Mouse (Mus musculus): ENCODE measurements at regions not wholly inside any gene's neighbourhood (a gene's known extent, or its start where the extent isn't known, plus 50 kb on each side); places are given as distances from the start of the nearest gene placed in this dataset.

DNA sequence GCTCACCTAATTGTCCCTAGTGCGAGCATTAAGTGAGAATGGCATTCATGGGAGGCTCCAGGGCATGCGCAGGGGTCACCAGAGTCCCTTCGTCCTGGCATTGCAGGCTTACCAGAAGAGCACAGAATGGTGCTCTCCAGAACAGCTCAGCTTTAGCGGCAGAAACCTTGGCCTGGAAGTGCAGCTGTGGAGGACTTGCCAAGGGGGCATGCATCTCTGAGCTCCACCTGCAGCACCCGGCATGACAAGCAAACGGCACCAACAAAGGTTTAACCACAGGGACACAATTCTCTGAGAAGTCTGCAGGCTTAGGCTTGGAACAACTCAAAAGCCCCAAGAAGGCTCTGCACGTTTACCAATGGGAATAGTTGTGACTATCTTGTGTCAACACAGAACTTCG is 128.4 kb downstream of the Rpap3 start:
- no peak for DNase-seq

DNA sequence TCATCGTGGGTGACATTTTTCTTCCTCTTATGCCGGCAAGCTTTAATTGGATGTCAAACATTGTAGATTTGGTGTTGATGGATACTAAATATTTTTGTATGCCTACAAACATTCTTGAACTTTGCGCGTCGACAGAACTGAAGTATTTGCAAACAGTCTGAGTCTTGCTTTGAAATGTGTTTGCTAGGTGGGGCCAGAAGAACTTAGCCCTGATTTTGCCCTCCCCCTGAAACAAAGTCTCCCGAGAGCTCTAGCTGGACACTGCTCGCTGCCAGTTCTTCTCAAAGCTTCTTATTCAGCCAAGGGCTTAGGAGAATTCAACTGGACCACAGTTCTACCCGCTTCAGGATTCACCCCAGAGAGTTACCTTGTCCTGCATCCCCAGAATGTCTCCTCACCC is 133.0 kb downstream of the Rpap3 start:
- no peak for DNase-seq

DNA sequence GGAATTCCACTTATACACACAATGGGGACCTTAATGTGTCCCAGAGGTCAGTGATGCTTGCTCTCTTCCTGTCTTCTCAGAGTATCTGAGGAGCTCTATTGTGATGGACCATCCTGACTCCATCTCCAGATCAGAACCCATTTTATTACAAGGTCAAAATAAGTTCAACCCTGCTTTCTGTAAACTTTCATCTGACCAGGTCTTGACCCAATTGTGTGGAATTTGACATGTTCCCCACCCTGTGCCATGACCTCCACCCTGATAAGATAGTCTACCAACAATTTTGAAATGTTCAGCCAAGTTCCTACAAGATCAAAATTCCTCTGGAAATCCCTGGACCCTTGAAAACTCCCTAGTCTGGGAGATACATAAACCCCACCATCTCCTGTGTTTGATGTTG is 133.7 kb downstream of the Rpap3 start:
- DNase-seq, result no peak

DNA sequence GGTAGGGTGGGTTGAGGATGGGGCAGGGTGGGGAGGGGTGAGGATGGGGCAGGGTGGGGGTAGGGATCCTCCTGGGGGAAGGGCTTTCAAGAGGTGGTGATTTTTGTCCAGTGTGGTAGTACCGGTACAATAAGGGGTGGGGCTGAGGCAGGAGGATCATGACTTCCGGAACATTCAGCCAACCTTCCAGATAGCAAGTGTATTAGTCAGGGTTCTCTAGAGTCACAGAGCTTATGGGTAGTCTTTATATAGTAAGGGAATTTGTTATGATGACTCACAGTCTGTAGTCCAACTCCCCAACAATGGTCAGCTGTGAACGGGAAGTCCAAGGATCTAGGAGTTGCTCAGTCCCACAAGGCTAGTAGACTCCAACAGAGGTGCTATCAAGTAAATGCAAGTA is 145.5 kb downstream of the Rpap3 start:
- no peak for DNase-seq

DNA sequence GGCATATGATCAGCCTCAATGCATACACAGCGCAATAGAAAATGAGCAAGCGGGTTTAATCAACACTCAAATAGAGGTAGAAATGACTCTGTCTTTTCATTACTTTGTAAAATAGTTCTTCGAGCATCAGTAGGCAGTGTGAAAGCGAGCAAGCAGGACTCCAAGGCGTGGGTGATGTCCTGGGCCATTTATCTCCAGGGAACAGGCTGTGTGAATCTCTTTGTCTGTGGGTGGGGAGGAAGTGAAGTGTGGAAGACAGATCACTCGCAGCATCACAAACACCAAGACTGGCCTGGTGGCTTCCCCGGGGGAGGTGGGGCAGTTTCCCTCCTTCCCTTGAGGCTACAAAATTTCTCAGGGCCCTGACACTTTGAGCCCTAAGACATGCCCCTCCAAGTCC is 146.9 kb downstream of the Rpap3 start:
- no peak for DNase-seq

DNA sequence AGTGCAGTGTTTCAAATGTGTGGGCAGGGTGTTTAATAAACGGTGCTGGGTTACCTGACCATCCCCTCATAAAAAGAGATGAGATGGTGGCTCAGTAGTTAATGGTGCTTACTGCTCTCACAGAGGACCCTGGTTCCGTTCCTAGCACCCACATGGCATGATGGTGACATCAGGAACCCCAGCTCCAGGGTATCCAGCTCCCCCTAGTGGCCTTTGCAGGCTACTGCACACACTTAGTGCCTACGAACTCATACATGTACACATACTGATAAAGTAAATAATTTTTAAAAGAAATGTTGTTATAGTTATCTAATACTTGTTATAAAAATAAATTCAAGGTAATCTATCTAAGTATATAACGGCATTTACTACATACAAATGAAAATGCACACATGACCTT is 157.3 kb downstream of the Rpap3 start:
- DNase-seq, result no peak

DNA sequence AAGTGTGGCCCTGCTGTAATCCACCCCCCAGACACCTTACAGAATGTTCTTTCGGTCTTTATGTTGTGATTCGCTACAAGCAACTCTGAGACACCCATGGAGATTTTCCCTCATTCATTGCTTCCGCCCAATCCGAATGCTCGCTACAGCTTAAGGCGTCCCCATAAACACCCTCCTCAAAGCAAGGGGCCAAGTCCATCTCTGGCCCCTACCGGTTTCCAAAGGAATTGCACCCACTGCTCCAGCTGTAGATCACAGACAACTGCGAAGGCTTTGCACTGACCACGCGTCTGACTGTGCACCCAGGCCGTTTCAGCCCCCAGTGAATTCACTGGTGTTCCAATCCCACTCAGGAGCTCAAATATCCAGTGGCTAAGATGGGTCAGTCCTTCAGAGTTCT is 160.6 kb downstream of the Rpap3 start:
- DNase-seq, result no peak

DNA sequence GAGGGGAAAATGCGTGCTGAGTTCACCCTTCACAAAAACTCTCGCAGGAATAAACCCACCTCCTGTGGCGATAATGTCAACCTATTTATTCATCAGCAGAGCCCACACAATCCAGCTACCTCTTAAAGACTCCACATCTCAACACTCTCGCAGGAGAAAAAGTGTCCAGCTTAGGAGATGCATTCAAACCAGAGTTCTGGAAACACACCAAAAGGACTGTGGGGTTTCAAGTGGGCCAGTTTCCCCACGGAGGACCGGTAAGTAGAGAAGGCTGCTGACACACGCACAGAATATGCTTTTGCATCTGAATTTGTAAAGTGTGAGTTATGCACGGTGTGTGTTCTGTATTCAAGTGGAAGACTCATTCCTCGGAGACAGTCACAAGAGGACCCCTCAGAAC is 164.0 kb downstream of the Rpap3 start:
- no peak for DNase-seq

DNA sequence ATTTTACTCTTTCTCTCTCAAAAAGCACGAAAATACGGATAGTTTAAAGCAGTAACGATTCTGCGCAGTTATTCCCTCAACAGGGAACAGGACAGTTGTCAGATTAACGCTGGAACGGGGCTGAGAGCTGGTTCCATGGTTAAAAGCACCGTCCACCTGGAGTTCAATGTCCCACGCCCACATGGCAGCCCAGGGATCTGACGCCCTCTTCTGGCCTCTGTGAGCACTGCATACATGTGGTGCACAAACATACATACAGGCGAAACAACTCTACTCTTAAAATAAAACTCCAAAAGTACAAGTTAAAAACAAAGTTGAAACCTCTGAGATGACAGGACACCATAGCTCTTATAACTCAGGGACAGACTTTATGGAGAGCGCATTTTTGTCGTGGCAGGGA is 169.5 kb downstream of the Rpap3 start:
- DNase-seq, result no peak

DNA sequence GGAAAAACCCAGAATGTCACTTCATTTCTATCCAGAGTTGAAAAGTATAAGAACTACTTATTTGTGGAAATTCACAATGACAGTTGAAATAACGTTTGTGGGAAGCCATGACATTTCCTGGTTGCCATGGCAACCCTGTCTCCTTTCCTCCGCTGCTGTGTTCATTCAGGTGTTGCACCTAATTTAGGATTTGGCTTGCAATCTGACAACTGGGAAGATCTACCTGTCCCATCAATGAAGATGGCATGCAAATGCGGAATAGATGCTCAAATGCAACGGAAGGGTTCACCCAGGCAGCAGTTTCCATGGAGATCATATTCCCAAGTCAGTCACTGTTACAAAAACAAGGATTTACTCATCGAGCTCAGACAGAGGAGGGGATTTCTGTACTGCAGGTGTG is 170.7 kb downstream of the Rpap3 start:
- peak; percentile 6 to 9 for DNase-seq

DNA sequence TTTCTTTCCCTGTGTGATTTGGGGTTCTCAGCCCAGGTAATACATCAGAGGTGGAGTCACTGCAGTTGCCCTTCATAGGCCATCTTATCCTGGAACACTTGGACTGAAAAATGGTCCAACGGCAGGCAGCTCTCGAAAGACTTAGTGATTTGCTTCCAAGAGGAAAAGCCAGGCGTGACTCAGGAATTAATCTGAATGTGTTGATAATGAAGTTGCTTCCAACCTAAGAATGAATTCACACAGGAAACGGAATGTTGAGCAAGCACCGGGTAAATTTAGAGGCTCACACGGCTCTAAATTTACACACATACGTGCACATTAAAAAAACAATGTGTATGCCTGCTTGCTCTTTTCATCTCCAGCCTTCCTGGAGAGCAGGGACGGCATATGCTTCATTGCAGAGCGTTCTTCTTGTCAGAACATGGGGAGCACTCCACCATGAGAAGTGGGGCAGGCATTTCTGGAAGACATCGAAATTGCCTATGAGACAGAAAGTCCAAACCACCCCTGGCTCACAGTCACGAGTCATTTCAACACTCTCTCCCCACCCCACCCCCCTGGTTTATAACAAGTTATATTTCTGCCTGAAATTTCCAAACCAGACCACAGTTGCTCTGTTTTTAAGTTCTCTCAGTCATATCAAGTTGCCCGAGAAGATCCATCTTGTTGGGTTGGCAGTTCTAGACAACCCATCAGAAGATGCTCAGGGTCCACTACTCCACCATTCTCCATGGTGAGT is 171.9 kb downstream of the Rpap3 start:
- no peak for DNase-seq

DNA sequence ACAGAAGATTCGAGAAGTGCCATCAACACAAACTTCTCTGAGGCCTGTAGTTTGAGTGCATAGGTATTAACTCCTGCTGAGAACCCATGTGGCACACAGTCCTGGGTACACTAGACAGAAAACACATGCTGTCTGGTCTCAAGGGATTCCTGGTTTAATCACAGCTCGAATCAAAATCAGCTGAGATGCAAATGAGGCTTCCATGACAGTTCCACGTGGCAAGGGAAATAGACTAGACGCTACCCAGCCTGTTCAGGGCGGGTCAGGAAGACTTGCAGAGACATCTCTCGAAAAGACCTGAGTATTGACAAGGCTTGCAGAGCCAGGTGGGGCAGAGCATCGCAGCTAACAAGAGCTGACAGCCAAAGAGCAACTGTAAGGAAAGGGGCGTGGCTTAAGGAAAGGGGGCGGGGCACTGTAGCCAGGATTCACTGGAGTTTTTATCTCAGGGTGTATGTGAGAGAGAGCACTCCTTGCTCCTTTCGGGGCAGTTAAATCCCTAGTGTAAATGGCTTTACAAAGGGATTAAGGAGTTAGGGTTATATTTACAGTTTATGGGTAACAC is 173.2 kb downstream of the Rpap3 start:
- DNase-seq, result no peak

DNA sequence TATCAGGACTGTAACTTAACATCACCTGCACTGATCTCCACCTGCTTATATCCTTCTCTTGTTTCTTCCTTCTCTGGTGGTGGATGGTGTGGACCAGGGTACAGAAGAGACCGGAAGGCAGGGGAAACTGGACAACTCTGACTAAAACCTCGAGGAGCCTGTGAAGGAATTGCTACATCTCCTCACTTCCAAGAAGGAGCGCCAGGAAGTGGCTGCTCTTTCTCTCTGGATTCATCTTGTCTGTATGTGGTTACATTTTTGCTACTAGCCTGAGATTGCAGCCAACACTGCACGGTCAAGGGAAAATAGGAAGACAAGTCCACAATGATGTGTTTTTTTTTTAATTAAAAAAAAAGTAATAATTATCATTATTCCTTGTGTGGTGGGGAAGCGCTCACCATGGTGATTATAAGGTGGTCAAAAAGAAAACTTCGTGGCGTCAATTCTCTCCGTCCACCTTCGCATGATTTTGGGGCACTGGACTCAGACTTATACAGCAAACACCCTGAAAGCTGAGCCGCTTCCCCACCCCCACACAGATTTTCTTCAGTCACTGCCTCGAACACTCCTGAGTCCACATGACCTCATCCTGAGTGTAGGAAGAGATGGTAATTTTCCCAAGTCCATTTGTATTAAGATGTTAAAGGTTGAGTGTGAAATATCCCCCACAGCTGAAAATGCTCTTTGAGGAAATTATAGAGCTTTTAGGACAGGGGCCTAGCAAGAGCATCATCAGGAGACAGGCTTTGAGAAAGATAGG is 177.2 kb downstream of the Rpap3 start:
- no peak for DNase-seq

DNA sequence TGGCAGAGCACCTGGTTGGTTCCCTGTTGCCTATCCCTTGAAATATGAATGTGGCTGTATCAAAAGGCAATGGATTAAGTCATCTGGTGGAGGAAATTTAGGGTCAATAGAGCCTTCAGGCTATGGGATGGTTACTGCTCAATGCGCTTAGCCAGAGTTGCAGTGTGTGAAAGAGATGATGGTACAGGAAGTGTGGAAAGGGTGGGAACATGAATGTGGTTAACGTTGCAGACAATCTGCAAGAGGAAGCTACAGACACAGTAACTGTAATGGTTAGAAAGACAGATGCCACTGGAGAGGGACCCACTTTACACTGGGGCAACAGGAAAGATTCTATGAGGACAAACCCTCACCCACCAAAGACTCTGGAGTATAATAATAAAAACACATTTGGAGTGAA is 185.2 kb downstream of the Rpap3 start:
- no peak for DNase-seq

DNA sequence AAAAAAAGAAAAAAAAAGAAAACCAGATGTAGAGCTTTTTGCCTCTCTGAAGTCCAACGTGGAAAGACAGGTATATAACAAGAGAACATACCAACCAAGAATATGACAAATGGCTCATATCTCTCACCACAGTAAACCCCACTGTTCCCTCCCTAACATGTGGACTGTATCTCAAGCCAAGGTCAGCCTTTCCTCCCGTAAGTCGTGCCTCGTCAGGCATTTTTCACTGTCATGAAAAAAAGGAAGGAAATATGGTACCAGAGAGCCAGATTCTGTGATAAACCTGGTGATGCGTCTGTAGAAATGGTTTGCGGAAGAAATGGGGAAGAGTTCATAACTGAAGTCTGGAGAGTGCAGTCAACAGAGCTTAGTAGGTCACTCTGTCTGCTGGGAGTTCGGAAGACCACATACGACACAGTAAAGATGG is 185.7 kb downstream of the Rpap3 start:
- DNase-seq, result no peak

DNA sequence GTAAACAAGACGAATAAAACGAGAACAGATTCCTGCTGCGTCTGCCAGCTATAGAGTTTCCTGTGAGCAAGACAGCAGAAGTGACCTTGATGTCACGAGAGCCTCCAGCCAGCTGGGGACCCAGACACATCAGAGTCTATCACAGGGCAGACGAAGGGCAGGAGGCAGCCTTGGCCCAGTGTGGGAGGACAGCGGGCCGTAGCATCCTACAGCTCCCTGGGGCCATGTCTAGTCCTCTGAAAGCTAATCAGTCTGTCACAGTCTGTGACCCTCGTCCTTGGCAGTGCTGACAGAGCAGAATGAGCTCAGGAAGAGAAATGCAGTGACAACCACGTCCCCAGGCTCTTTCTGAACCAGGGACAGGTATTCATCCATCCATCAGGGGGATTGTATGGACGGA is 187.7 kb downstream of the Rpap3 start:
- no peak for DNase-seq

DNA sequence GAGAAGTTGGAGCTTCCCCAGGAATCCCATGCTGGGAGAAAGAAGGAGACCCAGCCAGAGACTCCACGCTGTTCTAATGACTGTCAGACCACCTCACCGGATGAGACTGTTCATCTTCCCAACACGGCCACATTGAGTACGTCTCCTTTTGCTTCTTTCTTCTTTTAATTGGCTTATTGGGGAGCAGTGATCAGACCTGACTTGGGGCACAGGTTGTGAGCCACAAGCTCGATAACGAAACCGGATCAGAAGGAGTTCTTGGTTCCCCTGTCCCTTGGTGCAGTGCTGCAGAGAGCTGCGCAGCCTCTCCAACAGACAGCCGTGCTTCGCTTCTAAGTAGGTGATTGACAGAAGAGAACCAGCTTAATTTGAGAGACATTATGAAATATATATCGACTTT is 188.4 kb downstream of the Rpap3 start:
- no peak for DNase-seq

DNA sequence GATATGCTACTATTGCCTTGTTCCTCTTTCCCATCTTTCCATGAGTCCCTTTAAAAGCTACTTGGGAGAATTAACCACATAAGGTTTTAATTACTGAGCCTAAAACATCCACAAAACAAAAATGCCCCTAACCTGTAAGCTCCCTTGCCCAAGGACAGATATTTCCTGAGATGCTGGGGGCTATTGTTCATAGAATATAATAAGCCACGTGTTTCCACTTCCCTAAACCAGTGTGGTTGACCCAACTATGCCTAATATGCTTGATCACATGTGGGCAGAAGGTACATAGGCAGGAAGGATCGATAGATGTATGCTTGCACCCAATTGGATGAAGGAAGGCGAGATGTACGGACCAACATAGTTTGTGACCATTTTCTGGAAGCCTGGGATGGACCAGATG is 189.9 kb downstream of the Rpap3 start:
- no peak for DNase-seq

DNA sequence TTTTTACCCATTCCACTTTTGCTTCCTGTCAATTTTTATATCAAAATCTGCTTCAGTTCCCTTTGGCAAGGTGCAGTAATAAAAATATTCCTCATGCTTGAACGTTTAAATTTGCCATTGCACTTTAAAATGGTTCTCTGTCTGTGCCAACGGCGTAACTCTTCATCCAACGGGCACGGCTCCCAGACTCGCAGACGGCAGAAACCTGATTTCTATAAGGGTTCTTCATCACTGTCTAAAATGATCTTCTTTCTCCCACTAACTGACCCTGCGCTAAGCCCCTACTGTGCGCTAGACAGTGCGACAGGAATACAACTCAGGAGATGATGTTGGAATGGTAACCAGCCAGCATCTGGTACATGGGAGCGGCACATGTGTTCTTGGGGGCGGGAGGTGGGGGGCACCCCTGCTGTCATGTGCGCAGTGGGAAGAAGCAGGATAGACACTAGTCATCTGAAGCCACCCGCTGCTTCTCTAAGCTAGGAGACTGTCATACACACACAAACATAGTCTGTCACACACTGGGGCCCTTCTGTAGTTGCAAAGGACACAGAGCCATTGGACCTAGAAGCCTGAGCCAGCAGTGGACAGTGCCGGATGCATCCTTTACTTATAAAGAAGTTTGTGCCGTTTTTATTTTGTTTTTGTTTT is 197.8 kb downstream of the Rpap3 start:
- DNase-seq, result peak; percentile 38

DNA sequence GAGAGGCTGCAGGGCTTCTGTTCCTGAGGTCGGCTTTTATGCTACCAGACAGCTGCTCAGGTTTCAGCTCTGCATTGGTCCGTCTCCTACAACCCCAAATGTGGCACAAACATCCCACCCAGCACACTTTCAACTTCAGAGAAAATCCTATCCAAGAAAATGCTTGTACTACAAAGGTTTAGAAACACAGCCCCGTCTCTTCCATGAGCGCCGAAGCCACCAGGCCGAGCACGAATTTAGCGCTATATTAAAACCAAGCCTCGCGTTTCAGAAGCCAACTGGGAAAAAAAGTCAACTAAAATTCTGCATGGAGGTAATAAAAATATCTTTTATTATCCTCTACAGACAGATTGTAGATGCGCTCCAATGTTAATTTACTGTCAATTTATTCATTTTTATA is 198.4 kb downstream of the Rpap3 start:
- DNase-seq, result no peak

DNA sequence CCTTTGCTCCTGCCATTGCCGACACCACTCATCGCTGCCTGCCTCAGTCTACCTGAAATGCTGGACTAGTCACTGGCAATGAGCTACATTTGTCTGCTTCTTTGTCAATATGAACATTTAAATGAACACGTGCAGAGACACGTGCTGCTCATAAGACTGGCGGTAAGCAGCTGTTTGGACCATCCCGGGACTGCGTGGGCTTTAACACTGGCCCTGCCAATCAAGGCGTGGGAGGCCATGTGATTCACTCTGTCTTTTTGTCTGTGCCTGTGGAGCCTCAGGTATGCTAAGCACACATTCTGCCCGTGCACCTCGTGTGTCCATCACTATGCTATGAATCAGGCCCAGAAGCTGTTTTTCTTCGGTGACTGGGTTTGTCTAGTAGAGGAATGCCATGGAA is 199.9 kb downstream of the Rpap3 start:
- DNase-seq, result peak; percentile 11 to 13

DNA sequence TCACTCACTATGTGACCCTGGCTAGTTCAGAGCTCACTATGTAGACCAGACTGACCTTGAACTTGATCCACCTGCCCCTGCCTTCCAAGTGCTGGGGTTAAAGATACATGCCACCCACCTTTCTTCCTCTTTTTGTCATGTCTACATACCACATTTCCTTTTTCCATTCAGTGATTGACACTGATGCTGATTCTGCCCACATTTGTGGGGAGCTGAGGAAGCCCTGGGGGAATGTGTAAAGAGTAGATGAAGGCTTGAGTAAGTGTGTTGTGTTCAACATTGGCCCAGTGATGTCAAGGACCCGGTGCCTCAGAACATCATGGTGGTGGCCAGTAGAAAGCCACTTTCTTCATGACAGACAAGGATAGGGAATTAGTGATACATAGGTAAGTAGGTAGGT is 201.3 kb downstream of the Rpap3 start:
- no peak for DNase-seq

DNA sequence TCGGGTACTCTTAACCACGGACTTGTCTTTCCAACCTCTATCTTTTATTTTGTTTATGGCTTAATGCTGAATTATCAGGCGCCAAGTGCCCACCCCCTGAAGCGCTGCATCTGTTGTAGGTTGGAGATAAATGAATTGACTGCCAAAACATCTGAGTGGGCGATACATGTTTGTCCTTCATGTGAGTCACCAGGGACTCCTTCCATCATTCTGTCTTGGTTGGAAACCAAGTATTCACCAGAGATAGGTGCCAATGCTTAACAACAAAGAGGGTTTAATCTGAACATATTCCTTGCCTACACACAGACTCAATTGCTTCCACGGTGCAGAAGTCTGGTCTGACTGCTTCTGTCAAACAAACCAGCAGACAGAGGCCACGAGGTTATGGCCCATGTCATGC is 203.6 kb downstream of the Rpap3 start:
- DNase-seq, result peak; percentile 13 to 26

DNA sequence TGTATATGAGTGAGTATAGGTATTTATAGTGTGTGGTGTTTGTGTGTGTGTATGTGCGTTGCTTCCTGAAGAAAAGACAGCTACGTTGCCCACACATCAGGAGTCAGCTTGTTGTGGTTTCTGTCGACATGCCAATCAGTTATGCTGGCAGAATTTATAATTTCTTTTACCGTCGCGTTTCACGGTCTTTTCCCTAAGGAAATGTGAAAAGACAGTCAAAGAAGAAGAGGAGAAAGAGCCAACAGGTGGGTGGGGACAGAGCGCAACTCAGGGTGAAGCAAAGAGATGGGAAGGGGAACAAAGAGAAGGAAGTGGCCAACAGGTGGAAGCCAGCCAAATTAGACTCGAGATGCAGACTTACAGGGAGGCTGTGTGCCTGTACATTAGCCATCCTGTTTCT is 204.2 kb downstream of the Rpap3 start:
- DNase-seq, result no peak
